Mouse (Mus musculus): ENCODE results near the gene Il17re. TPM values are rescaled to one million over a fixed set of nuclear protein-coding genes. Genes with fewer than 3 reads are reported as not detected.

The Il17re gene
- 0.80 and 3.0 TPM in 2 replicates for total RNA-seq (2012; rRNA removed)

DNA sequence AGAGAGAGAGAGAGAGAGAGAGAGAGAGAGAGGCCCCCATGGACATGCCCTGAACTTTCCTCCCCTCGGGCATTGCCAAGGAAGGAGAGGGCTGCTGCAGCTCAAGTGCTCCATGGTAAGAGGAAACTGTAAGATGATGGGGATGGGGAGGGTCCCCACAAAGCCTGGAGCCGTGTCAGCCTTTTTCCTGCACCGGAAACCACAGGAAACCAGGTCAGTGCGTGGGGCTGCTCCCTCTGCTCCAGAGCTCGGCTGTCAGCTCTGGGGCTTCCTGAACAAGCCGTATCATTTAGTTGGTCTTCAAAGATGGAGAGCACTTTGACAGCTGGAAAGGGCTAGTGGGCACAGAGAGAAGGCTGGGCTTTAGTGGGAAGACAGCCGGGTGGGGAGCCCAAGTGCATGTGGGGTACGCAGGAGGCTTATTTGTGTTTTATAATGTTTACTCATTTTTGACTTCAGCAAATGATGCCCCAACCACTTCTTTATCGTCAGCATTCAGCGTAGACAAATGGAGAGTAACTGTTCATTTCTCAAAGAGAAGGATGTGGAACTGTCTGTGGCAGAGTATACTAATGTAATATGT, at the start of gene Il17re:
Gene Il17re (plus strand): TSS at position 533 of the 583 bp plus-strand sequence.
- Histone ChIP-seq H3K27ac (ENCODE audit: insufficient read depth, low read depth, low read length, poor library complexity, severe bottlenecking) (no peak within 1 kb of the TSS), H3K4me3 (ENCODE audit: insufficient read depth in 1 of 2, low read depth in 1 of 2, low read length in 2 of 2, poor library complexity in 1 of 2, severe bottlenecking in 1 of 2) (peak within 1 kb of the TSS in 1 of 2 experiments; percentile 30; a peak in 1 of 4 replicates), H3K9ac (ENCODE audit: insufficient read depth, low read depth, low read length, poor library complexity, severe bottlenecking) (peak within 1 kb of the TSS; percentile 17; the same call in 1 of the 2 replicates), H3K36me3 (ENCODE audit: control insufficient read depth, insufficient read depth, low read length, poor library complexity, severe bottlenecking) (no peaks in the 10 kb centered on the region), H3K9me3 (ENCODE audit: control insufficient read depth, insufficient read depth, low read depth, low read length) (no peaks in the 10 kb centered on the region), H3K4me1 (ENCODE audit: control insufficient read depth in 2 of 2, insufficient read depth in 2 of 2, low read length in 2 of 2, poor library complexity in 1 of 2) (peaks cover 4% of the 10 kb centered on the region in 2 experiments; a peak in 1 of 4 replicates)
- no peak for TF ChIP-seq CHD2 (IDR thresholded peaks at IDR 0.05; ENCODE audit: low read depth, low read length)
- TF ChIP-seq ZNF384 (IDR thresholded peaks at IDR 0.05; ENCODE audit: low read depth, low read length) = no peak
- no peak for TF ChIP-seq HCFC1 (IDR thresholded peaks at IDR 0.05; ENCODE audit: borderline replicate concordance, insufficient read depth, low read length)
- no peak for TF ChIP-seq ZC3H11A (IDR thresholded peaks at IDR 0.05; ENCODE audit: borderline replicate concordance, low read depth, low read length)
- TF ChIP-seq MAFK (IDR thresholded peaks at IDR 0.05; ENCODE audit: insufficient read depth, low read depth, low read length) = no peak
- no peak for DNase-seq (ENCODE audit: low read depth, low spot score)
- in situ Hi-C loops (cut with MboI; ENCODE audit: low sequenced_read_pairs in 2 of 2, unreplicated experiment in 2 of 2) = no loop called here

GRCm38 (mm10) chr6:113410001-113410400, 48.3 kb upstream of the Il17re start:
- TF ChIP-seq ZC3H11A (IDR thresholded peaks at IDR 0.05; ENCODE audit: borderline replicate concordance, low read depth, low read length) = no peak
- TF ChIP-seq ZNF384 (IDR thresholded peaks at IDR 0.05; ENCODE audit: low read depth, low read length) = no peak
- TF ChIP-seq CHD2 (IDR thresholded peaks at IDR 0.05; ENCODE audit: low read depth, low read length) = no peak
- no peak for TF ChIP-seq HCFC1 (IDR thresholded peaks at IDR 0.05; ENCODE audit: borderline replicate concordance, insufficient read depth, low read length)
- TF ChIP-seq MAFK (IDR thresholded peaks at IDR 0.05; ENCODE audit: insufficient read depth, low read depth, low read length) = no peak

GRCm38 (mm10) chr6:113416416-113416815, 41.9 kb upstream of the Il17re start:
- no peak overlapping the region for H3K4me3 ChIP-seq (ENCODE audit: insufficient read depth in 1 of 2, low read depth in 1 of 2, low read length in 2 of 2, poor library complexity in 1 of 2, severe bottlenecking in 1 of 2)
- no peak overlapping the region for H3K27ac ChIP-seq (ENCODE audit: insufficient read depth, low read depth, low read length, poor library complexity, severe bottlenecking)
- H3K9ac ChIP-seq (ENCODE audit: insufficient read depth, low read depth, low read length, poor library complexity, severe bottlenecking) = no peak overlapping the region
- no peak for TF ChIP-seq ZNF384 (IDR thresholded peaks at IDR 0.05; ENCODE audit: low read depth, low read length)
- no peak for TF ChIP-seq ZC3H11A (IDR thresholded peaks at IDR 0.05; ENCODE audit: borderline replicate concordance, low read depth, low read length)
- no peak for TF ChIP-seq HCFC1 (IDR thresholded peaks at IDR 0.05; ENCODE audit: borderline replicate concordance, insufficient read depth, low read length)
- no peak for TF ChIP-seq MAFK (IDR thresholded peaks at IDR 0.05; ENCODE audit: insufficient read depth, low read depth, low read length)
- TF ChIP-seq CHD2 (IDR thresholded peaks at IDR 0.05; ENCODE audit: low read depth, low read length) = no peak
- in situ Hi-C loops (cut with MboI; ENCODE audit: low sequenced_read_pairs in 2 of 2, unreplicated experiment in 2 of 2) = no loop called here
- peaks cover 16% of the 10 kb centered on the region for H3K36me3 ChIP-seq (ENCODE audit: control insufficient read depth, insufficient read depth, low read length, poor library complexity, severe bottlenecking)
- H3K4me1 ChIP-seq (ENCODE audit: control insufficient read depth in 2 of 2, insufficient read depth in 2 of 2, low read length in 2 of 2, poor library complexity in 1 of 2) = peaks cover 0 to 18% of the 10 kb centered on the region in 2 experiments; a peak in 2 of 4 replicates
- no peak for DNase-seq (ENCODE audit: low read depth, low spot score)
- no peaks in the 10 kb centered on the region for H3K9me3 ChIP-seq (ENCODE audit: control insufficient read depth, insufficient read depth, low read depth, low read length)

More at GRCm38 (mm10) chr6:113410001-113410400, 48.3 kb upstream of the Il17re start:
- no peak for DNase-seq (ENCODE audit: low read depth, low spot score)
- Histone ChIP-seq H3K36me3 (ENCODE audit: control insufficient read depth, insufficient read depth, low read length, poor library complexity, severe bottlenecking) (peaks cover 5% of the 10 kb centered on the region; the same call in 1 of the 2 replicates), H3K9ac (ENCODE audit: insufficient read depth, low read depth, low read length, poor library complexity, severe bottlenecking) (no peak overlapping the region), H3K4me1 (ENCODE audit: control insufficient read depth in 2 of 2, insufficient read depth in 2 of 2, low read length in 2 of 2, poor library complexity in 1 of 2) (peaks cover 0 to 24% of the 10 kb centered on the region in 2 experiments; a peak in 3 of 4 replicates), H3K9me3 (ENCODE audit: control insufficient read depth, insufficient read depth, low read depth, low read length) (no peaks in the 10 kb centered on the region), H3K4me3 (ENCODE audit: insufficient read depth in 1 of 2, low read depth in 1 of 2, low read length in 2 of 2, poor library complexity in 1 of 2, severe bottlenecking in 1 of 2) (no peak overlapping the region), H3K27ac (ENCODE audit: insufficient read depth, low read depth, low read length, poor library complexity, severe bottlenecking) (no peak overlapping the region; the same call in 1 of the 2 replicates)
- in situ Hi-C loops (cut with MboI; ENCODE audit: low sequenced_read_pairs in 2 of 2, unreplicated experiment in 2 of 2) = no loop called here

DNA sequence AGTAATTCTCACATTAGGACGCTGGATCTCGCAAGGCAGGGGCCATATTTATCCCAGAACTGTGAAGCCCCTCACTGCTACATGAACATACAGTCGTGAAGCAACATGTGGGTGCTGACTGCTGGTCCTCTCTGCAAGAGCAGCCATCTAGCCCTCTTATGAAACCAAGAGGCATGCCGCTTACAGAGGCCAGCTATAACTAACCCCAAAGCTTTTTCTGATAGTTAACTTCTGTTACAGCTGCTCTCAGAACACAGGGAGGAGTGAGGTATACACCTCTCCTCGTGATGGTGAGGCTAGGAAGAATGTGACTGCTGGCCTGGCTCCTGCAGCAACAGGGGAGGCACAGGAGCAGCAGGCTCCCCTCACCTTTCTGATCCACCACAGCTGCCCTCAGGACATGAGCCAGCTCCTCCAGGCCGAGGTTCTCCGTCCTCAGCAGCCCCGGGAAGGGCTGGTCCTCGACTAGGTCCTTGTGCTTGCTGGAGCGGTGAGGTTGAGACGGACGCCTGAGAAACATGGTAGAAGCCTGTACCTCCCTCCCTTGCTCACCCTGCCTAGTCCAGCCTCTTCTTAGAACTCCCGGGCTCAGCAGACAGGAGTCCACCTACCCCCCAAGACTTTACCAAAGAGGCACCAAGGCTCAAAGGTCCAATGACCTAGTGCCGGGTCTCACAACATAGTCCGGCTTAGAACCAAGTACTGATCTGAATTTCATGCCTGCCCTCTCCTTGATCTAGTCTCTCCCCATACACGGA, 39.7 kb upstream of the Il17re start:
- no peak for DNase-seq (ENCODE audit: low read depth, low spot score)
- Histone ChIP-seq H3K27ac (ENCODE audit: insufficient read depth, low read depth, low read length, poor library complexity, severe bottlenecking) (no peak overlapping the region), H3K9me3 (ENCODE audit: control insufficient read depth, insufficient read depth, low read depth, low read length) (no peaks in the 10 kb centered on the region), H3K4me1 (ENCODE audit: control insufficient read depth in 2 of 2, insufficient read depth in 2 of 2, low read length in 2 of 2, poor library complexity in 1 of 2) (peaks cover 0 to 5% of the 10 kb centered on the region in 2 experiments; a peak in 1 of 4 replicates), H3K9ac (ENCODE audit: insufficient read depth, low read depth, low read length, poor library complexity, severe bottlenecking) (peak overlapping the region; percentile 84), H3K4me3 (ENCODE audit: insufficient read depth in 1 of 2, low read depth in 1 of 2, low read length in 2 of 2, poor library complexity in 1 of 2, severe bottlenecking in 1 of 2) (peak overlapping the region; percentile 81 to 82), H3K36me3 (ENCODE audit: control insufficient read depth, insufficient read depth, low read length, poor library complexity, severe bottlenecking) (peaks cover 16% of the 10 kb centered on the region)
- in situ Hi-C loops (cut with MboI; ENCODE audit: low sequenced_read_pairs in 2 of 2, unreplicated experiment in 2 of 2) = no loop called here
- TF ChIP-seq MAFK (IDR thresholded peaks at IDR 0.05; ENCODE audit: insufficient read depth, low read depth, low read length) (no peak), ZC3H11A (IDR thresholded peaks at IDR 0.05; ENCODE audit: borderline replicate concordance, low read depth, low read length) (no peak), ZNF384 (IDR thresholded peaks at IDR 0.05; ENCODE audit: low read depth, low read length) (no peak), CHD2 (IDR thresholded peaks at IDR 0.05; ENCODE audit: low read depth, low read length) (no peak), HCFC1 (IDR thresholded peaks at IDR 0.05; ENCODE audit: borderline replicate concordance, insufficient read depth, low read length) (no peak)
